Mouse (Mus musculus) right cerebral cortex, postnatal 10 days (tissue): Measurements from ENCODE around the gene Sema3g.

ENCODE experiments used
- DNase-seq, 2 experiments: peaks; one replicate each; pipeline ENCODE4 v3.0.0; 2021; ENCODE audit warnings: low spot score in 2 of 2

Sema3g gene

GRCm38 (mm10) chr14:31195968-31196367 lies 21.7 kb upstream of the Sema3g start:
- DNase-seq: no peak

- DNase-seq: peak in 1 of 2 experiments; percentile 54
Measured at GRCm38 (mm10) chr14:31197547-31198516, 19.8 kb upstream of the Sema3g start.

- DNase-seq: no peak
Measured at GRCm38 (mm10) chr14:31199599-31199998, 18.1 kb upstream of the Sema3g start.

GRCm38 (mm10) chr14:31200038-31200437 lies 17.6 kb upstream of the Sema3g start:
- DNase-seq: no peak

GRCm38 (mm10) chr14:31204844-31205243 lies 12.8 kb upstream of the Sema3g start:
- no peak for DNase-seq

DNA sequence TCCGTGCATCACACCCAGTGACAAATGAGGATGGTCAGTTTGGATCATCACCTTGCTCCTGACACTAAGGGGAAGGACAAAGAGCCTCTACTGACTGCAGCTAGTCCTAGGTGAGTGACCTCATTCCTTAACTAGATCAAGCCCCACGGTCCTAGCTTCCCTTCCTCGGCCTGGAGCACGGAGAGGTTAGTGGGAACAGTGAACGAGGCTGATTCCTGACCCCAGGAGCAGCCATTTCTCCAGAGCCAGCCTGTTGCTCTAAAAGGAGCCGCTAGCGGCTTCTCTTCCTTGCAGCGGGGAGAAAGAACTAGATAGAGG lies 12.5 kb upstream of the Sema3g start:
- DNase-seq: no peak

GRCm38 (mm10) chr14:31205562-31206467 lies 11.8 kb upstream of the Sema3g start:
- DNase-seq: peak; percentile 64 to 72

DNA sequence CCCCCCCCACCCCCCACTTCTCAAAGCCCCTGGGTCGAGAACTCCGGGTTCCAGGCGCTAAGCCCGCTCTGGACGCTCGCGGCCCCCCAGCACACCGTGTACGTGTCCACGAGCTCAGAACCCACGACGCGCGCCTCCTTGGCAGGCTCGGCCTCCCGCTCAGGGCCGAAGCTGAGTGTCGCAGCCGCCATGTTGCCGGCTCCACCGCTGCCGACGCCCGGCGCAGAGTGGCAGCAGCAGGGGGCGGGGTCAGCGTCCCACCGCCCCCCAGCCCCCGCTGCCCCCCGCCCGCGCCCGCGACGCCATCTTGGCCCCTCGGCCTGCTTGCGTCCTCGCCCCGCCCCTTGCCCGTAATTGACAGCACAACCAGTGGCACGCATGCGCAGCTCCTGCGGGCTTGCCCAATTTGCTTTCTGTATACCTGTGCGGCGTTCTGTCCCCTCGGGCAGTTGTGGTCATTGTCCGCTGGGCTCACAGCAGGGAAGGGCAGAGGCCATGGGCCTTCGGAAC lies 11.1 kb upstream of the Sema3g start:
- peak; percentile 97 to 98 for DNase-seq

- DNase-seq: peak in 1 of 2 experiments; percentile 51
Measured at GRCm38 (mm10) chr14:31207070-31207830, 10.4 kb upstream of the Sema3g start.

DNA sequence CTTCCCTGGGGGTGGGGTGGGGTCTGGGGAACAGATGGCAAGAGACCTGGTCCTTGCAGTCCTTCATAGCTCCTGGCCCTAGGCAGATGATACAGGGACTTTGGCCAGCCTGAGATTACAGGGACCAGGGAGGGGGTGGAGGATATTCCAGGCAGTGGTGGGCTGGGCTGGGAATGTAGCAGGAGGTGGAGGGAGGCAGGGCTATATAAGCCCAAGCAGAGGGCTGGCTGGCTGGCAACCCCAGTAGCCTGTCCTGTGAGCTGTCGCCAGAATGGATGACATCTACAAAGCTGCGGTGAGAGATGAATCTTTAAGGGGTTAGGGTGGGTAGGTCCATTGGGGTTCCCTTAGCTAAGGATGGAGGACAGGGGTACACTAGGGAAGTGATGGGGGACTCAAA lies 9.6 kb upstream of the Sema3g start, which contains the start of gene Tnnc1:
Gene Tnnc1 (plus strand): TSS at position 229 of the 400 bp plus-strand sequence.
- no peak for DNase-seq

DNA sequence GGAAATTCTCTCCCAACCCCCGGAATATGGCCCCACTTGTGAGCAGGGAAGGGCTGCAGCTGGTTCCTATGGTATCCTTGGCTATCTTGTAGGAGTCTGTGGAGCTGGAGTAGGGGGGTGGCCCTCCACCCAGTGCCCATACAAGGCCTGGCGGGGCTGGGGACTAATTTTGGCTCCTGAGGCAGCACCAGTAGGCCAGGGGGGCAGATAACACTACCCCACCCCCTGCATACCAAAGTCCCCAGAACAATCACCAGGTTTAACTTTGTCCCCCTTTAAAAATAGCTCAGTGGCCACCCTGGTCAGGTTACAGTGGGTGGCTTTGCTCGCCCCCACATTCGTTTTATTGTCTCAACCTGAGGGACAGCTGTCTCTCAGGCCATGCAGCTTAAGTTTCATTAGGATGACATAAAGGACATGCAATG lies 8.5 kb upstream of the Sema3g start:
- DNase-seq: no peak

DNA sequence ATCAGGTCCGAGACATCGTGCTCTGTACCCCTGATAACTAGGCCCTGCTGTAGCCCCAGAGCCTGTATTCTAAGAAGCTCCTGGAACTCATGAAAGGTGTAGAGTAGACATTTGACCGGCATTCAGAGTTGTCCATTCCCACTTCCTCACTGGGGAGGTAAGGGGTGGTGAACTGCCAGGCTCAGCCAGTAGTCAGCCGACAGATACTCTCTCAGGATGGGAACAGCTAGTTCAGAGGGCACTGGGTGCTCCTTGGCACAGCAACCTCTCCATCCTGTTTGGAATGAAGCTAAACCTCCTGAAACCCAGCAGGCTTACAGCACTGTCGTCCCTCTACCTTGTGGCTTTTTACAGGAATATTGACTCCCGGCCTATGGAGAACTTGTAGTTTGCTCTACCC lies 5.8 kb upstream of the Sema3g start:
- DNase-seq: no peak

GRCm38 (mm10) chr14:31212499-31212898 lies 5.2 kb upstream of the Sema3g start:
- DNase-seq: no peak

DNA sequence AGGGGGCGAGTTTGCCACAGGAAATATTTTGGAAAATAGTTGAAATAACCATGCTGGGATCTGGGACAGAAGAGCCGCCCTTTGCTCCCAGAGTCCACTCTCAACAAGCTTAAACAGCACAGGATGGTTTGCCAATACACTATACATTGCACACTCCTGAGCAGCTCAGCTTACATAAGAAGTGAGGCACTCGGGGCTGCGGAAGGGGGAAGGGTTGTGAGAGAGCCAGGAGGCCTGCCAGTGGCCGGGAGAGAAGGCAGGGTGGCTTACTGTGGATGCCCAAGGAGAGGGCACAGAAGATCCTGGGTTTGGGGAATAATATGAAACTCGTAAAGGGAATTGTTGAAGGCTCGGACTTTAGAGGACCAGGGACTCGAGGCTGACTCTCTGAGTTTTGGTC lies 3.8 kb upstream of the Sema3g start:
- DNase-seq: no peak

DNA sequence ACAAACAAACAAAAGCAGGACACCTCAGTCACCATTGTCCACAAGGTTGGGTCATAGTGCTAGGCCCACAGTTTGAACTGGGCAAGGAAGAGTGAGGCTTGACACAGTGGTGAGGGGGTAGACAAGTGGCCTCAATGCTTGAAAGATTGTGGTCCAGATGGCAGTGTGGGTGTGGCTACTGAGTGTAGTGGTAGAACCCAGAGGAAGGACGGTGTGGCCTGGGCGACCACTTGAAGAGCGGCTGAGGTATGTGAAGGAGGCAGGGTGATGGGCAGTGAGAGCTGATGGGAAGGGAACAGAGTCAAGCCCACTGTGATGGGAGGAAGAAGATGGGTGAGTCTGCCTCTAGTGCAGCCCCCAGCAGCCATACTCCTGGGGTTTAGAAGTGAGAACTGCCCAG lies 3.0 kb upstream of the Sema3g start:
- no peak for DNase-seq

GRCm38 (mm10) chr14:31215157-31216002 lies 2.3 kb upstream of the Sema3g start:
- DNase-seq: peak; percentile 56 to 65

- no peak for DNase-seq
Measured at GRCm38 (mm10) chr14:31216846-31217245, 814 bp upstream of the Sema3g start, which contains the start of gene Nisch. Gene Nisch, minus strand, starts transcription at chr14:31216946.

GRCm38 (mm10) chr14:31226978-31227377 lies 9.3 kb downstream of the Sema3g start:
- DNase-seq: peak; percentile 78 to 79

- DNase-seq: no peak
Measured at GRCm38 (mm10) chr14:31228234-31228633, 10.6 kb downstream of the Sema3g start.

- no peak for DNase-seq
Measured at GRCm38 (mm10) chr14:31230442-31230841, 12.8 kb downstream of the Sema3g start.
